Mouse (Mus musculus) lung, adult 2 months (tissue): Measurements from ENCODE around the gene Efcab2.

ENCODE experiments used
- CTCF ChIP-seq: fragments of 200-500 bp; IDR thresholded peaks from 2 replicates; pipeline ENCODE4 v1.5.1; 2011; ENCODE audit warnings: mild to moderate bottlenecking, low read length, control low read depth; ENCODE audit not compliant: insufficient read depth
- POLR2A ChIP-seq: fragments of 200-500 bp; IDR thresholded peaks from 2 replicates; pipeline ENCODE4 v1.6.1; 2011; ENCODE audit warnings: low read depth, mild to moderate bottlenecking, control low read depth, low read length, borderline replicate concordance; ENCODE audit errors: extremely low read depth

DNA sequence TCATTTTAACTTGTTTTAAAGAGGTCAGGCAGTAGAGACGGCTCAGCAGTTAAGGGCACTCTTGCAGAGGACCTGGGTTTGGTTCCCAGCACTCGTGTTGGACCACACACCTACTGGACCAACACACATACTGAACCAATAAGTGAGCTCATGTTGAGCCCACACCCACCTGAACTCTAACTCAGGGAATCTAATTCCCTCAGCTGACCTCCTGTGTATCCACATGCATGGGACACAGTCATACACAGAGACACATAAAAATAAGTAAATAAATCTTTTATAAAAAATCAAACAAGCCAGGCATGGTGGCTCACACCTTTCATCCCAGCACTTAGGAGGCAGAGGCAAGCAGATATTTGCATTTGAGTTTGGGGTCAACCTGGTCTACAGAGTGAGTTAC lies 44.0 kb downstream of the Efcab2 start:
- TF ChIP-seq POLR2A (no peak), CTCF (no peak)
